Mouse (Mus musculus): ENCODE measurements around the gene Arhgef3. TPM values are rescaled to one million over a fixed set of nuclear protein-coding genes. Genes with fewer than 3 reads are reported as not detected.
A peak's percentile ranks its signal among the peaks of the same experiment; 100 is the strongest.

The Arhgef3 gene
- polyA plus RNA-seq, 1 experiment from 2014 or later: 16.2 TPM

DNA sequence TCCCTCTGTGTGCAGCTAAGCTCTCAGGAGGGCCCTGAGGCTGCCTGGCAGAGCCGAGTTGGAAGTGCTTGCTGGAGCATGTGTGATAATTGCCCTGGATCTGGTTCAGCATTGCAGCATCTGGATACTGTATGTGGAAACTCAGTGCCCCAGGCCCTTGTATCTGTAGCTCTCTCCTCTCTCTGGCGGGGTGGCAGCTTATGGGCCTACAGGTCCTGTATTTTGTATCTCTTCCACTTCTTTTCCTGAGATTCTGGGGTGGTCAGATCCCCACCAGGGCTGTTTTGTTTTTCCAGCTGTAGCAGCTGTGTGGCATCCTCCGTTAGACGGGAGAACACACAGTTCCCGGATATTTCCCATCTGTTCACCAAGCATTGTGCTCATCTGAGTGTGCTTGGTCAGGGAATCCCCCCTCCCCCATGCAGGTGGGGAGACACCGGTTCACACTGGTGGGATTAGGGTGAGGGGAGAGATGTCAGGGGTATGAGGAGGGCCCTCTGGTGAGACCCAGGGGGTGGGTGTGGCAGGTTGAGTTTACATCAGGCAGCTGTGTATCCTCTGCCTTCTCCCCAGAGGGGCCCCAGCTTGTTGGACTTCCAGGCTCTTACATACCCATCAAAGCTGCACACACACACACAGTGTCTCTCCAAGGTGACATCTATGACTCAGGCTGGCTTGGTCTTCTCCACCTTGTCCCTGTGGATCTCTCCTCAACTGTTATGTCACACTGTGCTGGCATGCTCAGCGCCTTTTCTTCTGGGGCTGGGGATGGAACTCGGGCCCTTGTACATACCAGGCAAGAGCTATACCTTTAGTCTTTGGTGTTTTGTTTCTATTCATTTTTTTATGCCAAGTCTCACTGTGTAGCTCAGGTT, 30.7 kb downstream of the Arhgef3 start:
- Histone ChIP-seq H3K9me3 (replicated peaks) (no peaks in the 10 kb centered on the region), H3K4me2 (replicated peaks) (no peak overlapping the region), H3K36me3 (no peaks in the 10 kb centered on the region), H3K4me3 (replicated peaks) (no peak overlapping the region), H3K27ac (replicated peaks) (peak overlapping the region; percentile 73), H3K27me3 (no peaks in the 10 kb centered on the region), H3K9ac (no peak overlapping the region), H3K4me1 (peaks cover 17% of the 10 kb centered on the region)
- peak; percentile 55 for ATAC-seq (ENCODE audit: insufficient number of reproducible peaks, low FRiP score, low TSS enrichment, low read depth)
- 26% methylated on average over 8 of the region's 8 CpGs for WGBS

DNA sequence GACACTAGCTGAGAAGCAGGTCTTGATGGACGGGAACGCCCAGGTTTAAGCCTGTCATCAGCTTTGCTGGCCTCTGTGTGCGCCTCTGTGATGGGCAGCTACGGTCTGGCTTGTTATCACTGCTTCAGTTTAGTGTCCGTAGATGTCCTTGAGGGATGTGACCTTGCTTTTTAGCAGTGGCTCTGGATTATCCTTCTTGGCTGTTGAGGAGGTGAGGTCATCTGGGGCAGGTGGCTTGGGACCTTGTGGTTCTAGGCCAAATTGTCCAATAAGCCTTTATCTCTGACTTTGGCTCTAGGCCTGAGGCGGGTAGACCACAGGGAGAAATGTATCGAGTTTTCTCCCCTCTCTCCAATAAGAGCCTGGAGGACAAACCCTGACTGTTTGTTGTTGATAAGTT, 33.0 kb downstream of the Arhgef3 start:
- WGBS: 84% methylated on average over 7 of the region's 7 CpGs
- no peak overlapping the region for H3K4me3 ChIP-seq (replicated peaks)
- no peak overlapping the region for H3K4me2 ChIP-seq (replicated peaks)
- no peak for ATAC-seq (ENCODE audit: insufficient number of reproducible peaks, low FRiP score, low TSS enrichment, low read depth)
- H3K4me1 ChIP-seq: peaks cover 23% of the 10 kb centered on the region
- H3K9me3 ChIP-seq (replicated peaks): no peaks in the 10 kb centered on the region
- no peaks in the 10 kb centered on the region for H3K36me3 ChIP-seq
- H3K27me3 ChIP-seq: no peaks in the 10 kb centered on the region
- no peak overlapping the region for H3K27ac ChIP-seq (replicated peaks)
- no peak overlapping the region for H3K9ac ChIP-seq

DNA sequence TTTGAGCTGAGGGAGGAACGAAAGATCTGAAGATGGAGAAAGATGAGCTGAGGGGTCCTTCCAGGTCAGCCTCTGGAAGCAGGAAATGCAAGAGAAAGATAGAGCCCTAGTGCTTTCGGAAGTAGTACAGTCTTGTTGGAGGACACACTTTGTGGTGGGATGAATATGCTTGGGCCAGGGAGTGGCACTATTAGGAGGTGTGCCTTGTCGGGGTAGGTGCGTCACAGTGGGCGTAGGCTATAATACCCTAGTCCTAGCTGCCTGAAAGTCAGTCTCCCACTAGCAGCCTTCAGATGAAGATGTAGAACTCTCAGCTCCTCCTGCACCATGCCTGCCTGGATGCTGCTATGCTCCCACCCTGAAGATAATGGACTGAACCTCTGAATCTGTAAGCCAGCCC, 34.7 kb downstream of the Arhgef3 start:
- Histone ChIP-seq H3K4me3 (replicated peaks) (no peak overlapping the region), H3K36me3 (no peaks in the 10 kb centered on the region), H3K4me2 (replicated peaks) (no peak overlapping the region), H3K9ac (no peak overlapping the region), H3K27ac (replicated peaks) (no peak overlapping the region), H3K9me3 (replicated peaks) (no peaks in the 10 kb centered on the region), H3K4me1 (peaks cover 19% of the 10 kb centered on the region), H3K27me3 (no peaks in the 10 kb centered on the region)
- WGBS: 90% methylated on average over 5 of the region's 5 CpGs
- ATAC-seq (ENCODE audit: insufficient number of reproducible peaks, low FRiP score, low TSS enrichment, low read depth): no peak

DNA sequence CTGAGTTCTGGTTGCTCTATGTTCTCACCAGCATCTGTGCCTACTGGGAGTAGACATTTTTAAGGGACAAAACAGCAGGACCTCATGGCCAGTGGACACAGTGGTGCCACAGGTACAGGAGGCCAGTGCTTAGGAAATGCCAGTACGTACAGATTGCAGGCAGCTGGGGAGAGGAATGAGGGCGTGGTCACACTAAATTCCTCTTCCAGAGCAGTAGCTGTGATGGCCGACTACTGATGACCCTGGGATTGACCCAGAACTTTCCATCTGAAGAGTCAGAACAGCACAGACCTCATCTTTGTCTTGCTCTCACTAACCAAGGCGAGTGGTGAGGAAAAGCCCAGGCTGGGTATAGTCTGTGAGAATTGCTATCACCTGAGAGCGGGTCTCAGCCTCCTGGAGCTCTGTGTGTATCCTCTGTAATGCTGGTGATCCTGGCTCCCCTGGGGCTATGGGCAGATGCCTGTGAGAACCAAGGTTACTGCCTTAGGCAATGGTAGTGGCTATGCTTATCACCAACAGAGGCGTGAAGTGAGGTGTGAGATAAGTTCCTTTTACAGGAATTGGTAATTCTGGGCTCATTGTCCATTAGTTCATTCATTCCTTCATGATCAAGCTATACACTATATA, 35.4 kb downstream of the Arhgef3 start:
- H3K27ac ChIP-seq (replicated peaks): no peak overlapping the region
- H3K36me3 ChIP-seq: no peaks in the 10 kb centered on the region
- H3K4me2 ChIP-seq (replicated peaks): no peak overlapping the region
- H3K9ac ChIP-seq: no peak overlapping the region
- no peak overlapping the region for H3K4me3 ChIP-seq (replicated peaks)
- ATAC-seq (ENCODE audit: insufficient number of reproducible peaks, low FRiP score, low TSS enrichment, low read depth): no peak
- H3K9me3 ChIP-seq (replicated peaks): no peaks in the 10 kb centered on the region
- no peaks in the 10 kb centered on the region; the same call in 1 of the 2 replicates for H3K27me3 ChIP-seq
- peaks cover 18% of the 10 kb centered on the region for H3K4me1 ChIP-seq
- 67% methylated on average over 6 of the region's 6 CpGs for WGBS

DNA sequence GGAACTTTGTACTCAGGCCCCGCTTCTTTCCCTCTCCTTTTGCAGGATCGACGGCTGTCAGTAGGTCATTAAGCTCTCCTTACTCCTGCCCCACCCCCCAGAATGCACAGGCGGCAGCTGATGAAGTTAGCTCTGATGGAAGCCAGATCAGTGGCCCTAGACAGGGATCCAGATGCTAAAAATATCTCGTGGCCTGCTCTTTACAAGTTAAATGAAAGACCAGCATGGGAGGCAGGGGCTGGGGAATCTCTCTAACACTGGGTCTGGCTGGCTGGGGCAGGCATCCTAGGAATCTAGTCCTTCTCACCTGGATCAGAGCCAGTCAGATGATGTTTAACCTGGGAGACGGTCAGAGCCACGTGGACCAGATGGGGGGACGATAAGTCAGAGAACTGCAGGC, 36.7 kb downstream of the Arhgef3 start:
- H3K4me3 ChIP-seq (replicated peaks): no peak overlapping the region
- peak; percentile 48; the same call in 1 of the 2 replicates for ATAC-seq (ENCODE audit: insufficient number of reproducible peaks, low FRiP score, low TSS enrichment, low read depth)
- H3K4me1 ChIP-seq: peaks cover 11% of the 10 kb centered on the region
- H3K9me3 ChIP-seq (replicated peaks): no peaks in the 10 kb centered on the region
- H3K27ac ChIP-seq (replicated peaks): no peak overlapping the region
- no peak overlapping the region for H3K9ac ChIP-seq
- no peak overlapping the region for H3K4me2 ChIP-seq (replicated peaks)
- H3K27me3 ChIP-seq: no peaks in the 10 kb centered on the region; the same call in 1 of the 2 replicates
- no peaks in the 10 kb centered on the region for H3K36me3 ChIP-seq
- WGBS: 16% methylated on average over 8 of the region's 8 CpGs

DNA sequence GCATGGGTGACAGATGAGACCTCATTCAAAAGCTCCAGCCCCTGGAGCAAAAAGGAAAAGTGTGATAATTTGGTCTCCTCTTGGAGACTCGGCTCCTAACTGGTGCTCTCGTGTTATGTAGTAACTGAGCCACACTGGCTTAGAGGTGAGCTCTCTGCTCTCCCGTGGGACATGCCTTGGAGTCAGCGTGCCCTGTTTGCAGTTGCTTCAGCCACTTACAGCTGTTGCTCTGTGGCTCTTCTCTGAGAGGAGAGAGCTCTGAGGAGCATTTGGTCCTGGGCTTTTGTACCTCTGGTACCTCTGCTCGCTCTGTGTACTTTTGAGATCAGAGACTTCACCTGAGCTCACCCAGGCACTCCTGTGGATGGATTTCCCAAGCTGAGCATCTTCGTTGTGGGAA, 40.4 kb downstream of the Arhgef3 start:
- H3K4me1 ChIP-seq: peaks cover 11% of the 10 kb centered on the region
- H3K4me2 ChIP-seq (replicated peaks): no peak overlapping the region
- H3K9me3 ChIP-seq (replicated peaks): no peaks in the 10 kb centered on the region
- 58% methylated on average over 6 of the region's 6 CpGs for WGBS
- no peak overlapping the region for H3K27ac ChIP-seq (replicated peaks)
- H3K9ac ChIP-seq: no peak overlapping the region
- H3K36me3 ChIP-seq: no peaks in the 10 kb centered on the region
- H3K27me3 ChIP-seq: no peaks in the 10 kb centered on the region; the same call in 1 of the 2 replicates
- no peak for ATAC-seq (ENCODE audit: insufficient number of reproducible peaks, low FRiP score, low TSS enrichment, low read depth)
- H3K4me3 ChIP-seq (replicated peaks): no peak overlapping the region

DNA sequence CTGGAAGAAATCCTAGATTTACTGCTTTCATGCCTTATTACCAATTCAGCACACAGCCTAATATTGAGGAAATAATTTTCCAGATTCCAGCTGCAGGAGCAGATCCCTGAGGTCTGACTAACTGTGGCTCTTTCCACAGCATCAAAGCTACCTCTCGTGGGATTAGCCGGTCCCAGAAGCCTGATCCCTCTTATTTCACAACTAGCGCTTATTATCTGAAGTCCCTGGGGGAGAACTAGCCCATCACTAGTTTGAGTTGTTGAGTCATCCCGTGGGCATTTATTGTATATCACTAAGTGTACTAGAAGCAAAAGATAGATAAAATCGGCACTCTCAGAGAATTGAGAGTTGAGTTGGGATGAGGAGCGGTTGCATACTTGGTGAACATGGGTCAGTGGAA, 41.3 kb downstream of the Arhgef3 start:
- ATAC-seq (ENCODE audit: insufficient number of reproducible peaks, low FRiP score, low TSS enrichment, low read depth): no peak
- no peak overlapping the region for H3K4me2 ChIP-seq (replicated peaks)
- no peak overlapping the region for H3K4me3 ChIP-seq (replicated peaks)
- H3K4me1 ChIP-seq: peaks cover 11% of the 10 kb centered on the region
- no peaks in the 10 kb centered on the region for H3K36me3 ChIP-seq
- 55% methylated on average over 6 of the region's 6 CpGs for WGBS
- H3K9me3 ChIP-seq (replicated peaks): no peaks in the 10 kb centered on the region
- H3K9ac ChIP-seq: no peak overlapping the region
- H3K27ac ChIP-seq (replicated peaks): no peak overlapping the region
- H3K27me3 ChIP-seq: no peaks in the 10 kb centered on the region; the same call in 1 of the 2 replicates

DNA sequence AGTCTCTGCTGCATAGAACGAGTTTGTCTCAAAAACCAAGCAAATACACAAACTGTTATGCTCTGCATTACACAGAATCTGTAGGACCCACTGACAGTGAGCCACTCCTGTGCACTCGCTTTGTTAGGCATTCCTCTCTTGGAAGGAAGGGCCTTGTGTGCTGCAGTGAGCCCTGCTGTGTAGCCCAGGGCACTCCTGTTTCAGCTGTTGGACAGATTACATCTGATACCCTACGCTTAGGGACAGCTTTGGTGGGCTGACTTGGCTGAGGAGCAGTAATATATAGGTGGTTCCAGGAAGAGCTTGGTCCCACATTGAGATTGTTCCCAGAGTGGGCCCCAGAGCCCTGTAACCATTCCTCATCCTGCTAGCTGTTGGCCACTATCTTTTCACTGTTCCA, 43.4 kb downstream of the Arhgef3 start:
- Histone ChIP-seq H3K27ac (replicated peaks) (no peak overlapping the region; the same call in 1 of the 2 replicates), H3K27me3 (no peaks in the 10 kb centered on the region; the same call in 1 of the 2 replicates), H3K4me2 (replicated peaks) (no peak overlapping the region), H3K9ac (no peak overlapping the region), H3K36me3 (no peaks in the 10 kb centered on the region), H3K4me1 (0 out of 2 replicates have a peak, but pooled peaks cover 5% of the 10 kb centered on the region), H3K9me3 (replicated peaks) (no peaks in the 10 kb centered on the region), H3K4me3 (replicated peaks) (no peak overlapping the region)
- ATAC-seq (ENCODE audit: insufficient number of reproducible peaks, low FRiP score, low TSS enrichment, low read depth): no peak
- 69% methylated on average over 3 of the region's 3 CpGs for WGBS

DNA sequence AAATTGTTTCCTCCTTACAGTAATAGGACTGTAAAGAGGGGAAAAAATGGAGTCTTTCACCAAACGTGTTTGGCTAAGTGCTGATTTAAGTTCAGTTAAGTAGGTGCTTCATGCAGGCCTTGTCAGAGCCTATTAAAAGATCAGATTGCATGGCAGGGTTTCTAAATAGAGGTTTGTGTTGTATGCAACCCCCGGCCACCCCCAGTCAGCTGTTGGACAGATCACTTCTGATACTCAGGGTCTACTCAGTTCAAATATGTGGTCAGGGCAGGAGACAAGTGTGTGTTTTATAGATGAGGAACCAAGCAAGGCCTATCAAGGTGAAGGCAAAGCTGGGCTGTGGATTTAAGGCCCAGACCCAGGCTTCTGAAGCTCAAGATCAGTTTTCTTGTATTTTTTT, 44.1 kb downstream of the Arhgef3 start:
- Histone ChIP-seq H3K4me3 (replicated peaks) (no peak overlapping the region), H3K27me3 (no peaks in the 10 kb centered on the region; the same call in 1 of the 2 replicates), H3K9me3 (replicated peaks) (no peaks in the 10 kb centered on the region), H3K36me3 (no peaks in the 10 kb centered on the region), H3K9ac (no peak overlapping the region), H3K4me2 (replicated peaks) (no peak overlapping the region), H3K4me1 (0 out of 2 replicates have a peak, but pooled peaks cover 5% of the 10 kb centered on the region), H3K27ac (replicated peaks) (no peak overlapping the region; the same call in 1 of the 2 replicates)
- no peak for ATAC-seq (ENCODE audit: insufficient number of reproducible peaks, low FRiP score, low TSS enrichment, low read depth)
- 36% methylated on average over 2 of the region's 2 CpGs for WGBS

DNA sequence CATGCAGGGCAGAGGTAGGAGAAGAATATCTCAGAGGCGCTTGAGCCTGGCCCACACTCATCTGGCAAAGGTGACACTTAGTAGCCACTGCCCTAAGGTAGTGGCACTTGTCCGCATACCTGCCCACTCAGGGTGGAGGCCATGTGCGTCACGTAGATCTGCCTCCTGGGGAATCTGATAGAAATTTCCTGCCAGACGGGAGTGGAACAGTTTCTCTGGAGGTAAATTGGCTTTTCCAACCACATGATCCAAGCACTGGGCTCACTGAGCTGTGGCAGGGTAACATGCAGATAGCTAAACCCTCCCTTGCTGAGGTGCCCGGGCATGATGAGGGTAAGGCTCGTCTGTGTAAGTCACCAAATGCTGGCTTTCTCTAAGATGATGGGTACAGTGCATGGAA, 46.1 kb downstream of the Arhgef3 start:
- Histone ChIP-seq H3K4me2 (replicated peaks) (no peak overlapping the region), H3K9me3 (replicated peaks) (no peaks in the 10 kb centered on the region), H3K9ac (no peak overlapping the region), H3K4me1 (no peaks in the 10 kb centered on the region), H3K36me3 (no peaks in the 10 kb centered on the region), H3K27me3 (no peaks in the 10 kb centered on the region), H3K27ac (replicated peaks) (no peak overlapping the region), H3K4me3 (replicated peaks) (no peak overlapping the region)
- 80% methylated on average over 7 of the region's 7 CpGs for WGBS
- no peak for ATAC-seq (ENCODE audit: insufficient number of reproducible peaks, low FRiP score, low TSS enrichment, low read depth)

DNA sequence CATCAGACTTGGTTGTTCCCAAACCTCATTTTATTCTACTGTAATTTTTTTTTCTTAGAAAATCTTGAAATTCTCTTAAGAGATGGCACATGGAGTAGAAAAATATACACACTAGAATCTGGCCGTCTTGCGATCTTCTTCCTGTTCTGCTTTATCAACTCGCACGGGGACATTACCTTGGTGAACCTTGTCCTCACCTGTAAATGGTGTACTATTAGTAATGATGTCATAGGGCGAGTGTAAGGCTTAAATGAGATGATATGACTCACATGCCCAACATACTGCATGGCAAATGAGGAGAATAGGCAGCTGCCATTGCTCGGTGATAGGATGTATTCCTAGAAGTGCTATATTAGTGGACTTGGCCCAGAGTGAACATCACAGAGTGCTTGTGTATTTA, 49.9 kb downstream of the Arhgef3 start:
- H3K4me1 ChIP-seq: no peaks in the 10 kb centered on the region
- no peaks in the 10 kb centered on the region for H3K36me3 ChIP-seq
- no peaks in the 10 kb centered on the region for H3K27me3 ChIP-seq
- 92% methylated on average over 6 of the region's 6 CpGs for WGBS
- no peak overlapping the region for H3K4me3 ChIP-seq (replicated peaks)
- H3K9me3 ChIP-seq (replicated peaks): no peaks in the 10 kb centered on the region
- no peak overlapping the region for H3K9ac ChIP-seq
- no peak overlapping the region for H3K27ac ChIP-seq (replicated peaks)
- ATAC-seq (ENCODE audit: insufficient number of reproducible peaks, low FRiP score, low TSS enrichment, low read depth): no peak
- H3K4me2 ChIP-seq (replicated peaks): no peak overlapping the region

Measured in embryonic facial prominence, embryonic 15.5 days (tissue).